Mouse (Mus musculus) liver (tissue): ENCODE data around the gene Ppm1l.

ENCODE experiments used
- DNase-seq: peaks from one replicate; pipeline ENCODE4 v3.0.0-alpha.2; 2020; ENCODE audit warnings: mixed read lengths

Ppm1l gene

DNA sequence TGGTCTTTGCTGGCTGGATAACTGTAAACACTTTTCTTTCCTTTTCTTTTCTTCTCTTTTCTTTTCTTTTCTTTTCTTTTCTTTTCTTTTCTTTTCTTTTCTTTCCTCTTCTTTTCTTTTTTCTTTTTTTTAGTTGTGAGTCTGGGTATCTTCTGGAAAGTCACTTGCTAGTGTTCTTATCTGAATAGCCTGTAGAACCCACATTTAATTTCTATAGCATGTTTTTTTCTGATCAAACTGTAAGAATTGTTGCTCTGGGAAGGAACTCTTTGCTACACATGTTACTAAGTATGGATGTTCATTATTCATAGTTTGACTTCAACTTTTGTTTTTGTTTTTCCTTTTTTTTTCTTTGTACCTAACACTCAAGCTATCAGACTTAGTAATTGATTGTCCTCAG, 24.3 kb downstream of the Ppm1l start:
- no peak for DNase-seq

DNA sequence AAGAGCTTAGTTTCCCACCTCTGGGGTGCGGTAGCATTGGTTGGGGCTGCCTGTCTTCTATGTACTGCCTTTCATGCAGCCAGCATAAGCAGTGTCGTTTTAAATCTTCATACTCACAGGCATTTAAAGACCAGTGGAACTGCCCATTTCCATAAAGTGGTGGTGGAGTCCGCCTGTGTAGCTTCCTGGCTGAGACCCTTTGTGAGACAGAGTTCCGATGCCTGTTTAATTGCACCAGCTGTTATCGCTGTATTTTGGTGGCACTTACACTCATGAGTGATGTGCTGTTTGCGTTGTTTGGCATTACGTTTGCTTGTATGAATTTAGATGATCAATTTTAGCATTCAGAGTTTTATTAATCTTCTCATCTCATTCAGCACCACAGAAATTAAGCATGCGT, 24.9 kb downstream of the Ppm1l start:
- DNase-seq = no peak

DNA sequence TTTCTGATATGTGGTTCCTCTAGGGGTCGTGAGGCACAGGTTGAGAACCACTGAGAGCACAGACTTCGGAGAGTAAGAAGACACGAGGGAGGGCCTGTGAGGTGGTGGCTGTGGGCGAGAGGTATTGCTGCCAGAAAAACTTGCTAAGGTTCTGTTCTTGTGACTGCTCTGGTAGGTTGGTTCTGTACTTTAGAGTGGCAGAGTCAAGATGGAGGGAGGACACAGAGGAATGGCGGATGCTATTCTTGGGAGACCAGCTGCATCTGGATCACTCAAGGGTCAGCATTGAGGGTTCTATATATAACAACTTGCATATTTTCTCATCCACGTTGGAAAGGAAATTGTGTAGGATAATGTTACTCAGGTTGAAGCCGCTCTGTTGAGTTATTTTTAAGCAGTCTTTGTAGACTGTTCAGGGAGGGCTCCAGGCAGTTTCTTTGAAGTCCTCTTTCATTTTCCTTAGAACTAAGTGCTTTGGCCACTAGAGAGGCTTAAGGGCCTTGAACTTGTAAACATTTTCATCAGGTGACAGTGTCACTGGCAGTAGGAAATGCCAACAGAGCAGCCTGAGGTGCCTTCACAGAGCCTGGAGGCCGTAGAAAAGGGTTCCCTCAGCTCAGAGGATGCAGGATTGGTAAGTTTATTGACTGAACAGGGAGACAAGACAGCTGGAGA, 25.7 kb downstream of the Ppm1l start:
- no peak for DNase-seq

DNA sequence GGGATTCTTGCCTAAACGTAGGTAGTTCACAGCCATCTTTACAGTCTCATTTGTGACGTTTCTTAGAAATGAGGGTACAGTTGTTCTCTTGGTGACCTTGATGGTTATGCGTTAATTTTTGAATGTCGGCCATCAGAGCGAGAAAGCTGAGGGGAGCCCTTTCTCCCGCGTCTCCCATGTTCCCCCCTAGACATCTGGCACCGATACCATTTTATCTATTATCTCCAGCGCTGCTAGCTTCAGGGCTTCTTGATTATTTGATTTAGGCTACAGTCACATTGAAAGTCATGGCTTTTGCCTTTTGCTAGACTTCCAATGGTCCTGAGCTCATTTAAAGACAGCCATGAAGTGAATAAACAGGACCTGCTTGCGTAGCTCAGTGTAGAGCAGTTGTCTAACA, 26.5 kb downstream of the Ppm1l start:
- DNase-seq = no peak

DNA sequence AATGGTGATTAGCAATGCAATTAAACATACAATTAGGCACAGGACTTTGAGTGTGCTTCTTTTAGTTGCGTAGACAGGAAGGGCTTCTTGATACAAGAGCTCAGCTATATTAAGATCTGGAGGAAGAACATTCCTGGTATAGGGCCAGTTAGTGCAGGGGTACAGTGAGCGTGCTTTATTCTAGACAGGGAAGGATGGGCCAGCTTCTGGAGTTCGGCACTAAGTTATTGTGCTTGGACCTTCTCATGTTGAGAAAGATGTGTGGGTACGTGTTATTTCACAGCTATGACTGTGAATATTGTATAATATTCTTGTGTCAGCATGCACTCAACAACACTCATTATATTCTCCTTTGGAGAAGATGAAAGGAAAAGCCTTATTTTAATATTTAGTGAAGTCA, 29.9 kb downstream of the Ppm1l start:
- DNase-seq = no peak

DNA sequence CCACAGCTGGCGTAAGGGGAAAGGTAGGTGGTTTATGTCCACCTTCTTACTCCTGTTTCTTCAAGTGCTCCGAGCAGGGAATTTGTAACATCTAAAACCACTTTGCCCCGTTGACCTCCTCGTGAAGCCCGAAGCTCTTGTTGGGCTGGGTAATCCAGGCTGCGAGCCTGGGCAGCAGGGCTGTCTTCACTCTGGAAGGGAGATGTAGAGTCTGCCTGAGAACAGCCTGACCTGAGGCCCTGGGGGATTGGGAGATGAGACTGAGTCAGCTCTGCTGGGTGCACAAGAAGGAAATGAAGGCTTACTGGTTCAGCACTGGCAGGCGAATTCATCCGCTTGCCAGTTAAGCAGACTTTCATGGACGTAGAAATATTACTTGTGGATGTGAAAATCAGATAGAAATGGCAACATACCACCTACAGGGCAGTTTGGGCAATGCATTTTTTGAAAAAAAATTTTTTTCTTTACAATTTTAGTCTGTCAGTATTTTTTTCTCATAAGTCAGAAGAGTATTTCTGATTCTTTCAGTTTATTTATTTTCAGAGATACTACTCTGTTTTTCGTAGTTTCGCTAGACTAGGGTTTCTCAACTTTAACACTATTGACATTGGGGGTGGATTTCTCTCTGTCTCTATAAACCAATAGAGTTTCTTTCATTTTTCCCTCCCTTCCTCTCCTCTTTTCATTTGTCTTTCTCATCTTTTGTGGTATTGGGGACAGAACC, 31.7 kb downstream of the Ppm1l start:
- no peak for DNase-seq

DNA sequence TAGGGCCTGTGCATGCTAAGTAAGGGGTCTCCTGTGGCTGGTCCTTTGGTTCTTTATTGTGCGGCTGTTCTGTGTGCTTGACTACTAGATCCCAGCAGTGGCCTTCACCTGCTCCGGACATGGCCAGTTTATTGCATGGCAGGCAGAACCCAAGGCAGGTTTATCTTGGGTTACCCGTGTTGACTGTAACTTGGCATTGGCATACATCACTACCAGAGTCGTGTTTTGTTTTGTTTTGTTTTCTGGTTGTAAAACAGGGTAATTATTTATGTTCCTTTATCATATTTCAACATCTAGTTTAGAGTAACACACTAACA, 32.2 kb downstream of the Ppm1l start:
- DNase-seq = no peak

DNA sequence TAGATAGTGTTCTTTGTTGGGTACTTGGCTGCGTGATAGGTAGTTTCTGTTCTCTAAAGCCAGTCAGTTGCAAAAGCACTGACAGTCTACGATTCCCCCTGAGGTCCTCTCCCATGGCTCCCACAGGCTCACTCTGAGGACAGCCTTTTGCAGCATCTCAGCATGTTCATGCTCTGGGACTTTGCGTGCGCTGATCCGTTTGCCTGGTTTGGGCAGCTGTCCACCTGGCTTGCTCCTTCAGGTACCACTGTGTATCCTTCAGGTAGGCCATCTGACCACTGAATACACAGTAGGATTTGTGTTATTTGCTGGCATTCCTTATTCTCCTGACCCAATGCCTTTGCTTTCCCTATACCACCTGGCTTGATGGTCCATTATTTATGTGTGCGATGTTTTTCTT, 33.3 kb downstream of the Ppm1l start:
- DNase-seq = no peak

DNA sequence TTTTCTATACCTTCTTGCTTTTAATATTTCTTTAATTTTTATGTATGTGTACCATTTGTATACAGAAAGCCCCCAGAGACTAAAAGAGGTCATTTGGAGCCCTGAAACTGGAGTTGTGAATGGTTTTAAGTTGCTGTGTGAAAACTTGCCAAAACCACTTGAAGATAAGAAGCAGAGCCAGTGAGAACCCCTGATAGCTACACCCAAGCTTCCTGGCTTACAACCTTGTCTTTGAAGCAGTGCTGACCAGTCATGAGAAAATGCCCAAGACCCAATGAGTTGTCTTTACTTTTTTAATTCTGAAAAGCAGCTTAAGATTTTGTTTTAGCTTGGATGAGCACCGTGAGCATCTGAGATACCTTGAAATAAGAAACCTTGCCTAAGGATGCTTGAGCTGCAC, 35.5 kb downstream of the Ppm1l start:
- no peak for DNase-seq

DNA sequence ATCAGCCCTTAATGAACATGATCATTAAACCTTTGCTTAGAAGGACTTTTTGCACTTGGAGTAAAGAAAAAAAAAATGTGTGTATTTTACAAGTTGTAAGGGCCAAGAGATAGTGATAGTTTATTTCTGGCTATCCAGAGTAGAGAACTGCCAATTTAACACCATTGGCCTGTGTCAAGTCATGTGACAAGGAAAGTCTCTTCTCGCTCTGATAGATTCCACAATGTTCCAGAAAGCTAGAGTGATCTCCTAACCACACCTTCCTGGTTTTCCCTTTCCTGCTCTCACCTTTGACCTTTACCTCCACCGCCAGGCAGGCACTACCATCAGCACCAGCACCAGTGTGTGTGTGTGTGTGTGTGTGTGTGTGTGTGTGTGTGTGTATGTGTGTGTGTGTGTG, 38.0 kb downstream of the Ppm1l start:
- no peak for DNase-seq

DNA sequence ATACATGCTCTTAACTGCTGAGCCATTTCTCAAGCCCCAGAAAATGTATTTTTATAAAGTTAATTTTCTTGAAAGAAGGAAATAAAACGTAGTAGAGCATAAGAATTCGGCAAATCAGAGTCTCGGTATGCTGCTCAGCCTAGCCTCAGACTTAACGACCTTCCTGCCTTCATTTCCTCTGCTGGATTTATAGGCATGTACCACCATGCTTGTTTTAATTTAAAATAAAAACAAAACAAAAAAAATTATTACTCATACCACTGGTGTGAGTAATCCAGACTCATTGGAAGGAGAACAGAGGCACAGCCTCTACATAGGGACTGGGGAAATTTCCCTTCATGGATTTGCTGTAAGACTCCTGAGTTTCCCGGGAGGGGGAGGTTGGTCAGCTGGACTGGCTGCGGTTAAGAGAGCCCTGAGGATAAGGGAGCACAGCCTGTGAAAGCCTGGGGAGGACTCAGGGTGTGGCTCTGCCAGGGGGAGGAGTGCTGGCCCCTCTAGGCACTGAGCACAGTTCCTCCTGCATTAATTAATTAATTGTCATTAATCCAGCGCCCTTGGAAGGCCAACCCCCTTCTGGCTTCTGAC, 39.5 kb downstream of the Ppm1l start:
- no peak for DNase-seq

DNA sequence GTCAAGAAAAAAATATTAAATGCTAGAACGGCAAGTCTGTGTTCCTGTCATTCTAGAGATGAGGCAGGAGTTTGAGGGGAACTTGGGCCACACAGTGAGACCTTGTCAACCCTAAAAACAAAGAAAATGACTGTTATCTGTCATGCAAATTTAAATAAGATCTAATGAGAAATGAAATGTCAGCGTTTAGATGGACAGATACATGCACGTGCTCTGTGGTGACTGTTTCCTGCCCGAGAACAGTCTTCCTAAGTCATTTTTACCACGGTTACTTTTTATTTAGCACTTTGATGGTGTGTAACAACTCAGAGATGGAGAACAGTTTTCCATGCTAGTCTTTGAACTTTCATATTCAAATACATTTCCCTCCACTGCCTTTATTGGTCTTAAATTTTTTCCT, 40.1 kb downstream of the Ppm1l start:
- DNase-seq = no peak

DNA sequence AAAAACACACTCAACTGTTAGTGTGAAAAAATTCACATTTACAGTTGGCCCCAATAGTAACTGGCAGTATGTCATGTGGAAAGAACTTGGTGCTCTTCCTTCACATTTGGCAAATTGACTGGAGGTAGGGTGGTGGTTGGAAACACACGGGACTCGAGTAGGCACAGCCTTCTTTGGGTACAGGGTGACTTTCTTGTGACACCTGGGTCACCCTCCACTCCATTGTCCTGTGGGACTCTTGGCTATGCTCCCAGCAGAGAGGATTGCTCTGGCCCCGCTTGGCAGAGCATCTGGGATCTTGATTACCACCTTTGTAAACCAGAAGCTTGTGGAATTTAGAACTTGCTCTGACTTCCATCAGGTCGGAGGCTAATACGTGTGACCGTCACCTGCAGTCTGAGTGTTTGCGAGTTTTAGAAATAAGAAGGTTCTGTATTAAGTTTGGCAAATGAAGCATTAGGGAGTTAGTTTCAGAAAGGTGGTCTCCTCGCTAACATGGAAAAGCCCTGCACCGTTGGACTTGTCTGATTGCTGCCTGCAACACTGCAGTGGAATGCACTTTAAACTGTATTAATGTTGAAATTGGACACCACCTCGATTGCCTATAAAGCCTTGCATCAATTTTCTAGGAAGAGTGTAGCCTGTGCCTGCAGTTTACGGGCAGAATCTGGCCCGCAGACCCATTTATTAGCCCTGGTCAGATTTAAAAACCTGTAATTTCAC, 41.4 kb downstream of the Ppm1l start:
- no peak for DNase-seq

DNA sequence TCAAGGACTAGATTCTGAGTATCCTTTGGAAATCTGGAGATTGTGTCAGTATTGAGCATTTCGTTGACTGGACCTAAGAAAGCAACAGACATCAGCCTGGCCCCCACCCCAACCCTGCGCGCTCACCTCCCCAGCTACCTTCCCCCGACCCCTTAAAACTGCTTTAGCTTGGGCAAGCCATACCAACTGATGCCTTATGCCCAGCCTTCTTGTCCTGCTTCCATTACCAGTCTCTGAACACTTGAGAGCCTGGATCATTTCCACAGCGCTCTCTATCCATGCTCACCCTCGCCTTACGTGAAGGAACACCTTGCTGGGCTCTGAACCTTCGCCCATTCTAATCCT, 41.9 kb downstream of the Ppm1l start:
- DNase-seq = no peak

DNA sequence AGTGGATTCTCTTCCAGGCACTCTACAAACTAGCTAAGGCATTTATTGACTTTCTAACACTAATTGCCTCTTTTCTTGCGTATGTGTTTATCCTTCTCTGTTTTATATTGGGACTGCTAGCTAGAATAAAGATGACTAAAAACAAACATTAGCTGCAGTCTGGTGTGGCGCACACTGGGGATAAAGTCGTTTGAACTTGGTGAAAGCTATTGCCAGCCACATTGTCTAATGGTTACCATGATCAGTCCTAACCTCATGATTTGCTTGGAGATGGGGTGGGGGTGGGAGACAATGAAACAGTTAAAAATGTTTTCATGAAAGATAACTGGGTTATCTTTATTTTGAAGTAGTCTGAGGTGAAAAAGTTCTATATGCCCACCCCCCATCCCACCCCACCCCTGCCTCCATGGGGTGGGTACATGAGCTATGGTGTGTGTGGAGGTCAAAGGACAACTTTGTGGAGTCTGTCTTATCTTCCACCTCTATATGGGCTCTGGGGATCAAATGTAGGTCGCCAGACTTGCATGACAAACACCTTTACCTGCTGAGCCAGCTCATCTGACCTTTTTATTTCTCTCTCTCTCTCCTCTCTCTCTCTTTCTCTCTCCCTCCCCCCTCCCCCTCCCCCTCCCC, 43.7 kb downstream of the Ppm1l start:
- DNase-seq = no peak

DNA sequence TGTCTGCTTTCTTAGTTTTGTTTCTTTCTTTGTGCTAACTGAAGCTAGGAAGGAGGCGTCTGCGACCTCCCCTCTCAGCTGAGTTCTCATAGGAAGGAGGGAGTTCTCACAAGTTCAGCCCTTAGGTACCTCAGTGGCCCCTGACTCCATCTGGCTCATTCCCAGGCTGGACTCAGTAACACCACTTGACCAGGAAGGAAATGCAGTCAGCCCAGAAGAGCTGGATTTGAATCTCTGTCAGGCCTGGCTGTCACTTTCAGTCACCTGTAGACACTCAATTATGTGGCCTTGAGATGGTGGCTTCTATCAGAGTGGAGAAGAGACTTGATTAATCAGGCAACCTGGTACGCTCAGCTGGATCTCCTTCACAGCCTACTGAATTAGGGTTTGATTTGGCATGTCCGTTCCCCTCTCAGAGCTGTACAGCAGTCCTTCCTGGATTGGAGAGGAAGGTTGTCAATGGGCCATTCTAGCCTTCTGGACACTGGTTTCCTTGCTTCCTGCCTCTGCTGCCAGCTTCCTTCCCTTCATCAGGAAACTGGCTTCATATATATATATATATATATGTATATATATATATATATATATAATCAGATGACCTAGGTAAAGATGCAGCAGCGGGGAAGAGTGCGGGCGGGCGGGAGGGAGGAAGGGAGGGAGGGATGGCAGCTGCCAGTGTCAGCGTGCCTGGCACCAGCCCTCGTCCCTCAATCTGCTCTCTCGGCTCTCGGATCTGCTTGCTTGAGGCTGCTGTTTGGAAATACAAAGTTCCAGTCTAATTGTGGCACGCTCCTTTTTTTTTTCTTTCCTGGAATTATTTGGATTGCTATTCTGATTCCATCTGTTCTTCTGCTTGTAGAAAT, 45.1 kb downstream of the Ppm1l start:
- DNase-seq = no peak

DNA sequence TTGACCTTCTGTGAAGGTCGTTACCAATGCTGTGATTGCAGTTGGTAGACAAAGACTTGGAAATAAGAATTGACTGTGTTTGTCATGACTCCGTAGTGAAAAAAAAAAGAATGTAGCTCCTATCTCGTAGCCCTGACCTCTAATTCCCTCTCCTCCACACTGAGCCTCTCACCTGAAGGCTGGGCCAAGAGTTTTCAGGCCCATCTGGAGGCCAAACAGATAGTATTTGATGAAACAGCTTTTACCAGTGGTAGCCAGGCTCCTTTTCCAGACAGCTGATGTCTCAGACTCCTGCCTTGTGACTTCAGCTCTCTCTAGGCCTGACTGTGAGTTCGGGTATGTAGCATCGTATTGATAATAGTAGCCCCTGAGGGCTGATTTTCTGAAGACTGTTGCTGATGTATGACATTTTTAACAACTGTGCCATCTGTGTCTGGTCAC, 45.7 kb downstream of the Ppm1l start:
- no peak for DNase-seq

DNA sequence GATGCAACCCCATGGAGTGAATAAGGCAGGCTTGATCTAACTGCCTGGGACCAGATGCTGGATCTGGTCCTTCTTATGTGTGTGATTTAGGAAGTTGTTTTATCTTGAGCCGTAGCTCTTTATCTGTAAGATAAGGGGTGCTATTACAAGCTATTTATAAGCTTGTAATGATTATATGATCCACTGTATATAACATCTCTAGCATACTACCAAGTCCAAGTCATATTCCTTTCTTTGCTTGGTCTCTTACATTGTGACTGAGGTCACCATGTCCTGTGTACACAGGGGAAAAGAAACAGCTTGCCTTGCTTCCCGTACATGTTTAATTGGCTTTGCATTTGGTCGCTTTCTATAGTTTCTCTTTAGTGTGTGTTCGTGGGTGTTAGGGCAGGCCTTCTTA, 46.2 kb downstream of the Ppm1l start:
- no peak for DNase-seq

DNA sequence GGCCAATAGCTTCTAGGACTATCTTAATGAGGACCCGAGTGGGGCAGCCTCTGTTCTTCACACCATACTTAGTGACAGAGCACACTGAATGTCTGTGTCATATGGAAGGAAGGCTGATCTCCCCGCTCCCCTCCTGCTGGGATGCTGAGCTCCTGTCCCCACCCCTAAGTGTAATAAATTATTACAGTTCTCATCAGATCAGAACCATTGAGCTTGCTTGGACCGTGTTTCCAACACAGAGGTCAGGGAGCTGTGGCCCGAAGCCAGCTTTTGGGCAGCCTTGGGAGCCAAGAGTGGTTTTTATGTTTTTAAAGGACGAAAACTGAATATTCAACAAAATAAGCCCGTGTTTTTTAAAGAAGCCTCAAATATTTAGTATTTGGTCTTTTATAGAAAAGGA, 47.5 kb downstream of the Ppm1l start:
- no peak for DNase-seq

DNA sequence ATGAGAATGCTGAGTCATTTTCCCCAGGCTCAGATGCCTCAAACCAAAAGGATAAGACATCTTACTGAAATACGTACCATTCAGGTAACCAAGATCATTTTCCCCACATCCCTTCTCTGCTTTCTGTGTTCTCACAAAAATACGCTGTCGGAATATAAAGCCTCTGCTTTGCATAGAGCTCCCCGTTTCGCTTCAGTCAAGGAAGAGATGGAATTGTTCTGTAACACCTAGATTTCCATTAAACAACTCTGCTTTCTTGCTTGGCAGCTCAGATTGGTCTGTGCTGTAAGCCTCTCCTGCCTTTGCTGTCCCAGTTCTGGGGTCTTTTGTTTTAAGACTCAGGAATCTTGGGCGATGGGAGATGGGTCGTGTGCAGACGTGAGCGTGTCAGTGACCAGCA, 51.3 kb downstream of the Ppm1l start:
- DNase-seq = no peak

DNA sequence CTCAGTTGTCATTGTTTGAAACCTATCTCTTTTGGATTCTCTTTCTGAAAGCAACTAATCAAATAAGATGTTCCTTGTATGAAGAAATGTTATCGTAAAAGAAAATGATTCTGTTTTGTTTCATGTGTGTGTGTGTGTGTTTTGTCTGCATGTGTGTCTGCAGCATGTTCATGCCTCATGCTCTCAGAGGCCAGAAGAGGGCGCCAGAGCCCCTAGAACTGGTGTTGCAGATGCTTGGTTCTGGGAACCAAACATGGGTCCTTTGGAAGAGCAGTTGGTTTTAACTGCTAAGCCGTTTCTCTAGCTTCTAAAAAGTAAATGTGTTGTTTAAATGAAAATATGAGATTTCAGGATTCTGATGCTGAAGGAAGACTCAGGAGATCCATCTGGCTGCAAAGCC, 56.1 kb downstream of the Ppm1l start:
- DNase-seq = no peak

DNA sequence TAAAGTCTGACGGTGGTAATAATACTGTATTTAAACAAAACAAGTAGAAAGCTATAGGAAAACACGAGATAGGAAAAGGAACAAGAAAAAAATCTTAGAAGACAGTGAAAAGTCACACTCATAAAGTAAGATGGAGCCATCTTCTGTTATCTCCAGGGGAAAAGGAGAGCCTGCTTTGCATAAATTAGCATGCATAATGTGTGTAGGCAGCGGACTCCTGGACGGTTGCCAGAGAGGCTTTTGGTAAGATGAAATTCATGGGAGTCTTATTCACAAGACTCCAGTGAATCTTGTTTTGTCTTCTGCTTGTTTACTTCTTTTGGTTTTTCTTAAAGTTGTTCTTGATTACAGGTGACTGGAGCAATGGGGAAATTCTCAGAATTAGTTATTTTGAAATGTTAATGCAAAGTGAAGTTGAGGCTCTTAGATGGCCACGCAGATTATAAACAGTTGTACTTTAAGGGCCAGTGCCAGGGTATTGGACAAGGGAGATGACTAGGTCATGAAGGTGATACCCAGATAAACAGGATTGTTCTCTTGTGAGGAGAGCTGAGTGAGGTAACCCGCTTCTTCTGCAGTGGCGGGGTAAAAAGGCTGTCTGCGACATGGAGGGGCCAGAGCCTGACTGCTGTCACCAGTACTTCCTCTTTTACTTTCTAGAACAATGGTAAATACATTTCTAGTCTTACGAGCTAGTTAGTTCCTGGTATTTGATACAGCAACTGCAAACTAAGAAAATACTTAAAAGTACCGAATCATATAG, 57.1 kb downstream of the Ppm1l start:
- DNase-seq = no peak
